Mouse (Mus musculus): Measurements from ENCODE around the gene Ndst2.

DNA sequence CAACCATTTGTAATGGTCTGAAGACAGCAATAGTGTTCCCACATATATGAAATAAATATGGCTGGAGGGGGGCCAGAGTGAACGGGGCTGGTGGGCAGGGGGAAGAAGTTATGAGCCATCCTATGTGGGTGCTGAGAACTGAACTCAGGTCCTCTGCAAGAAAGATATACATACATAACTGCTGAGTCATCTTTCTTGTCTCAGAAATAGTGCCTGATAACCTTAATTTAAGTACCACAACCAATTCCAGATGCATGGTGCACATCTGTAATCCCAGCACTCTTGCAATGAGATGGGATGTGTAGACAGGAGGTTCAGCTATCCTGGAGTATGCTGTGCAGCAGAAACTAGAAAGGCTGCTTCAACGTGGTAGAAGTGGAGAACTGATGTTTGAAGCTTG, 52.6 kb downstream of the Ndst2 start:
- TF ChIP-seq CTCF (IDR thresholded peaks at IDR 0.05; ENCODE audit: borderline replicate concordance, extremely low read depth, insufficient read depth, insufficient read length) = no peak
- no peak for TF ChIP-seq POLR2A (IDR thresholded peaks at IDR 0.05; ENCODE audit: borderline replicate concordance, extremely low read depth, insufficient read depth, insufficient read length, poor library complexity, severe bottlenecking)

All from brain, embryonic 14.5 days (tissue).